In the genomic region with DNA sequence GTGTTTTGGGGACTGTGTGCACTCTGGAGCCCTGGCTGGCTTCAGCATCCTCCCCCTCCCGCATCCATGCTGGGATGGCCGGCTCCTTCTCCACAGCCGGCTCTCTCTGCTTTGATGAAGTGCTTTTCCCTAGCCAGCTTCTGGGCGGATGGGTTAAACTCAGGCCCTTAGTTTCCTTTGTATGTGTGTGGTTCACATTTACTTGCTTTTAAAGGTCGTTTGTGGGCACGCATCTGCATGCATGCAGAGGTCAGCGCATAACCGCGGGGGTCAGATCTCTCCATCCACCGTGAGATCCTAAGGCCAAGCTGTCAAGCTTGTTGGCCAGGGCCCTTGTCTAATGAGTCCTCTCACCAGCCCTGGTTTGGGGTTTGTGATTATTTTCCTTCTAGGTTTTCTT, we compare ENCODE assay signal across 28 mouse cellular contexts. TPM values are rescaled to one million over a fixed set of nuclear protein-coding genes. Genes with fewer than 3 reads are reported as not detected.
DNase-seq lines count a peak whose midpoint lies in the region; ATAC-seq and TF ChIP-seq lines count a peak whose summit lies in the region.
"Had no signal": no experiment of that assay in that cellular context is flagged by ENCODE, and none has a peak within 500 bp of the region (broad histone marks: within the 10 kb centered on the region; RNA-seq: fewer than 3 reads in every experiment).

No protein-coding gene starts in this region.

- no peak for ATAC-seq in forebrain, postnatal 0 days
- ATAC-seq: activated CD4-positive, CD25-positive, alpha-beta regulatory T cell, adult 4 months; CD4-positive, CD25-positive, alpha-beta regulatory T cell, adult 4 months; forebrain, embryonic 14.5 days; forebrain, embryonic 16.5 days; Patski had no signal

- no peak overlapping the region for H3K9ac ChIP-seq in forebrain, postnatal 0 days
- H3K9ac ChIP-seq: embryonic facial prominence, embryonic 12.5 days; forebrain, embryonic 12.5 days had no signal

- peak; percentile 7 for DNase-seq in forebrain, embryonic 10.5 days (ENCODE audit: extremely low spot score, low spot score)
- no peak for DNase-seq in forebrain, postnatal 0 days
- DNase-seq in heart, embryonic 10.5 days (ENCODE audit: low spot score): peak; percentile 68
- no peak for DNase-seq in heart, postnatal 4 days
- peak; percentile 23 for DNase-seq in testis, postnatal 10 days (ENCODE audit: low spot score)
- no peak for DNase-seq in testis, postnatal 14 days (ENCODE audit: low spot score)
- DNase-seq: adrenal gland, adult 8-10 months; adrenal gland, postnatal 14 days; adrenal gland, postnatal 36 days; B cell, adult 2 months; cerebellum, adult 11-12 months; cerebellum, adult 2 months; cerebellum, adult 9-10 months; cerebellum, postnatal 10 days; cerebellum, postnatal 25 days had no signal

- H3K36me3 ChIP-seq in forebrain, embryonic 10.5 days (replicated peaks): no peaks in the 10 kb centered on the region
- no peaks in the 10 kb centered on the region for H3K36me3 ChIP-seq in forebrain, postnatal 0 days (ENCODE audit: insufficient read depth)
- H3K36me3 ChIP-seq in heart, embryonic 10.5 days: no peaks in the 10 kb centered on the region
- H3K36me3 ChIP-seq: embryonic facial prominence, embryonic 10.5 days; embryonic facial prominence, embryonic 12.5 days; forebrain, embryonic 12.5 days; G1E had no signal

- H3K9me3 ChIP-seq in forebrain, embryonic 10.5 days: no peaks in the 10 kb centered on the region
- H3K9me3 ChIP-seq in forebrain, postnatal 0 days (ENCODE audit: low read length): no peaks in the 10 kb centered on the region
- H3K9me3 ChIP-seq in heart, embryonic 10.5 days: no peaks in the 10 kb centered on the region
- H3K9me3 ChIP-seq: embryonic facial prominence, embryonic 10.5 days; embryonic facial prominence, embryonic 12.5 days; forebrain, embryonic 12.5 days; G1E had no signal

- H3K4me1 ChIP-seq in forebrain, embryonic 10.5 days: no peaks in the 10 kb centered on the region
- no peaks in the 10 kb centered on the region for H3K4me1 ChIP-seq in forebrain, postnatal 0 days (ENCODE audit: insufficient read depth)
- H3K4me1 ChIP-seq in heart, embryonic 10.5 days: peaks cover 7% of the 10 kb centered on the region; the same call in 1 of the 2 replicates
- H3K4me1 ChIP-seq: embryonic facial prominence, embryonic 10.5 days; embryonic facial prominence, embryonic 12.5 days; forebrain, embryonic 12.5 days had no signal

- WGBS in forebrain, embryonic 10.5 days: 72% methylated on average over 10 of the region's 10 CpGs
- WGBS in forebrain, postnatal 0 days: 63% methylated on average over 10 of the region's 10 CpGs
- 73% methylated on average over 10 of the region's 10 CpGs for WGBS in heart, embryonic 10.5 days

- no peak overlapping the region for H3K4me3 ChIP-seq in forebrain, embryonic 10.5 days
- H3K4me3 ChIP-seq in forebrain, postnatal 0 days (ENCODE audit: low read depth, low read length): no peak overlapping the region
- H3K4me3 ChIP-seq in heart, embryonic 10.5 days: no peak overlapping the region
- H3K4me3 ChIP-seq: embryonic facial prominence, embryonic 10.5 days; embryonic facial prominence, embryonic 12.5 days; forebrain, embryonic 12.5 days had no signal

- TF ChIP-seq CTCF in forebrain, postnatal 0 days (IDR thresholded peaks at IDR 0.05; ENCODE audit: low read depth): no peak

- no peak overlapping the region for H3K27ac ChIP-seq in forebrain, embryonic 10.5 days
- H3K27ac ChIP-seq in forebrain, postnatal 0 days (ENCODE audit: low read depth, low read length): no peak overlapping the region
- H3K27ac ChIP-seq in heart, embryonic 10.5 days: no peak overlapping the region
- H3K27ac ChIP-seq: embryonic facial prominence, embryonic 10.5 days; embryonic facial prominence, embryonic 12.5 days; forebrain, embryonic 12.5 days had no signal

- no peak overlapping the region for H3K4me2 ChIP-seq in forebrain, postnatal 0 days (ENCODE audit: low read depth)
- H3K4me2 ChIP-seq: embryonic facial prominence, embryonic 12.5 days; forebrain, embryonic 12.5 days had no signal

- H3K27me3 ChIP-seq in forebrain, embryonic 10.5 days (ENCODE audit: poor library complexity, severe bottlenecking): no peaks in the 10 kb centered on the region
- no peaks in the 10 kb centered on the region for H3K27me3 ChIP-seq in forebrain, postnatal 0 days (ENCODE audit: insufficient read depth, low read length)
- H3K27me3 ChIP-seq in heart, embryonic 10.5 days (ENCODE audit: insufficient read depth, poor library complexity, severe bottlenecking): no peaks in the 10 kb centered on the region
- H3K27me3 ChIP-seq: CH12.LX; embryonic facial prominence, embryonic 12.5 days; forebrain, embryonic 12.5 days; Patski had no signal

RNA-seq across cellular contexts. Expression of a gene that starts 12.4 kb away (rescaled TPM):
- 0.32 and 0.78 TPM in 2 replicates for polyA plus RNA-seq in forebrain, embryonic 10.5 days (2016; fragmentation: Nextera tagmentation; extraction: Ambion mirVana)
- total RNA-seq in forebrain, postnatal 0 days (2014; rRNA removed): not detected in 2 replicates
- polyA plus RNA-seq in forebrain, postnatal 0 days (2015; fragmentation: Nextera tagmentation; extraction: Ambion mirVana): not detected in 2 replicates
- polyA plus RNA-seq in heart, embryonic 10.5 days (2016; fragmentation: Nextera tagmentation; extraction: Ambion mirVana): 1.4 and 1.7 TPM in 2 replicates
- total RNA-seq in heart, postnatal 4 days (2021): 1 to 10 TPM; 3.2 to 4.8 TPM
- total RNA-seq: adrenal gland, adult 18-20 months; adrenal gland, adult 8-10 months; adrenal gland, postnatal 36 days; CH12.LX had no signal
- polyA plus RNA-seq: activated CD4-positive, CD25-positive, alpha-beta regulatory T cell, adult 4 months; CD4-positive, CD25-positive, alpha-beta regulatory T cell, adult 4 months; cortical plate, adult 2 months; embryonic facial prominence, embryonic 14.5 days; forebrain, embryonic 14.5 days; forebrain, embryonic 16.5 days; Patski had no signal

RNA-seq across cellular contexts. Expression of a gene that starts 50.6 kb away (rescaled TPM):
- polyA plus RNA-seq in forebrain, embryonic 10.5 days (2016; fragmentation: Nextera tagmentation; extraction: Ambion mirVana): 4.6 and 5.0 TPM in 2 replicates
- 17.8 and 27.4 TPM in 2 replicates for total RNA-seq in forebrain, postnatal 0 days (2014; rRNA removed)
- 3.7 and 5.9 TPM in 2 replicates for polyA plus RNA-seq in forebrain, postnatal 0 days (2015; fragmentation: Nextera tagmentation; extraction: Ambion mirVana)
- 1.9 and 2.9 TPM in 2 replicates for polyA plus RNA-seq in heart, embryonic 10.5 days (2016; fragmentation: Nextera tagmentation; extraction: Ambion mirVana)
- 1 to 10 TPM; 1.3 to 1.5 TPM for total RNA-seq in heart, postnatal 4 days (2021)
- total RNA-seq: CH12.LX had no signal
- polyA plus RNA-seq: G1E had no signal

Comparison
In these comparisons a context has a peak if more than half of its experiments do, and no peak if none do; other contexts are left out.
1. DNase-seq: peak in forebrain, embryonic 10.5 days (single experiment), heart, embryonic 10.5 days (single experiment) and testis, postnatal 10 days (single experiment); none in forebrain, postnatal 0 days (single experiment), heart, postnatal 4 days (single experiment) and testis, postnatal 14 days (single experiment).